Mouse (Mus musculus) lung, postnatal 0 days (tissue): ENCODE measurements at regions not wholly inside any gene's neighbourhood (a gene's known extent, or its start where the extent isn't known, plus 50 kb on each side); places are given as distances from the start of the nearest gene placed in this dataset.

Experiments
- CTCF ChIP-seq: IDR thresholded peaks from 2 replicates; pipeline ENCODE4 v1.5.1; 2016; ENCODE audit warnings: antibody characterized with exemption, mild to moderate bottlenecking
- EP300 ChIP-seq: IDR thresholded peaks from 2 replicates; pipeline ENCODE4 v1.6.1; 2016; ENCODE audit warnings: antibody characterized with exemption, mild to moderate bottlenecking, control low read depth

DNA sequence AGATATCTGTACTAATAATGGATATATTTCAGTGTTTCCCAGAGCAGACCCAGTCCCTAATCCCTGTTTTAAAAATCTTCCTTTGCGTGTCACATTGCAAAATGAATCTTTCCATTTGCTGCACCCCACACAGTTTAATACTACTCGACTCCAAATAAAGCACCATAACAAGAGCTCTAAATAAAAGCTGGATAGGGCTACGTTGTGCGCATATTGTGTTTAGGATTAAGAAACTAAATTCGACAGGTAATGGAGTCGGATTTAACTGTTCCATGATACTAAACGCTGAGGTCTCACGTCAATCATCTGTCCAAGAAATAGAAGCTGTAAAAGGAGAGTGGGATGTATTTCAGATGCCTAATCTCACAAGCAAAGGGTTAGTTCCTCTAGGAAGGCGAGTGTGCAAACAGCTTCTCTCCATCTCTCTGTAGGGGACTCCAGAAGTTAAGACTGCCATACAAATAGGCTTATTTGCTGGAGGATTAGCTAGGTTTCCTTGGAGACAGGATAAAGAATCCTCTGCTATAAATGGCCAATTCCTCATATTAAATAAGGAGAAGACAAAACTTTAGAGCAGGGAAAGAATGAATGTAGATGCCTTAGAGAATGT is 544.6 kb downstream of the Olfm4 start:
- no peak for TF ChIP-seq EP300
- TF ChIP-seq CTCF, result no peak
